Mouse (Mus musculus): ENCODE results near the gene Tbc1d22a.

DNA sequence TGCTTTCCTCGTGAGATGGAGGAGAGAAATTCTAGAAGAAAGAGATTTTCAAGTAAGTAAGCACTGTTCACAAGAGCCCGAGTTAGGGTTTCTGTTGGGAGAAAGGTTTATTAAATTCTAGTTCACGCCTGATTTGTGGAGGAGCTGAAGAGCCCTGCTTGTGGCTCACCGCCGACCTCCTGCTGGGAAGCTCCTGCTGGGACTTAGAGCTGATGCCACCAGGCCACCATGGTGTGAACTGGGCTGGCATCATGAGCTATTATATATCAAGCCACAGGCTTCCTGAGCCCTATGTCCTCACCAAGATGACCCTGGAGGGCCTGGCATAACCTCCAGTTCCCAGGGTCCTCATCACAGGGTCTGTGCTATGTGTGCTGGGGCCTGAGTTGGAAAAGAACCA is 235.0 kb downstream of the Tbc1d22a start:
- TF ChIP-seq CTCF (IDR thresholded peaks at IDR 0.05; ENCODE audit: borderline replicate concordance, control insufficient read depth, extremely low read depth, insufficient read depth, low read length, poor library complexity) (no peak), POLR2A (IDR thresholded peaks at IDR 0.05; ENCODE audit: control insufficient read depth, extremely low read depth, insufficient read depth, low read length, poor library complexity) (no peak)

All from thymus, adult 2 months (tissue).